Mouse (Mus musculus) thymus, postnatal 14 days (tissue): Measurements from ENCODE around the gene Slc9a1.

Experiments used
- DNase-seq: peaks from one replicate; pipeline ENCODE4 v3.0.0; 2021

Gene Slc9a1

GRCm38 (mm10) chr4:133369553-133370297, at the start of gene Slc9a1:
Gene Slc9a1, plus strand, starts transcription at chr4:133369706.
- DNase-seq = peak; percentile 95

GRCm38 (mm10) chr4:133328129-133328528, 41.4 kb upstream of the Slc9a1 start:
- peak; percentile 24 for DNase-seq

GRCm38 (mm10) chr4:133330296-133330695, 39.2 kb upstream of the Slc9a1 start:
- DNase-seq = peak; percentile 38

GRCm38 (mm10) chr4:133333306-133333705, 36.2 kb upstream of the Slc9a1 start:
- DNase-seq = no peak

GRCm38 (mm10) chr4:133337833-133338520, 31.5 kb upstream of the Slc9a1 start:
- DNase-seq = no peak

GRCm38 (mm10) chr4:133338521-133339095, 30.9 kb upstream of the Slc9a1 start:
- DNase-seq = no peak

- peak; percentile 99 for DNase-seq
These were observed 30.3 kb upstream of the Slc9a1 start for GRCm38 (mm10) chr4:133339148-133339749.

- DNase-seq = no peak
These were observed 29.3 kb upstream of the Slc9a1 start for GRCm38 (mm10) chr4:133340217-133340616.

- DNase-seq = peak; percentile 55
These were observed 25.4 kb upstream of the Slc9a1 start for GRCm38 (mm10) chr4:133344112-133344511.

GRCm38 (mm10) chr4:133345702-133346101, 23.8 kb upstream of the Slc9a1 start:
- peak; percentile 35 for DNase-seq

- no peak for DNase-seq
These were observed 22.9 kb upstream of the Slc9a1 start for GRCm38 (mm10) chr4:133346577-133346976.

- no peak for DNase-seq
These were observed 21.9 kb upstream of the Slc9a1 start for GRCm38 (mm10) chr4:133347624-133348023.

- DNase-seq = no peak
These were observed 21.3 kb upstream of the Slc9a1 start for GRCm38 (mm10) chr4:133348051-133348775.

- no peak for DNase-seq
These were observed 16.7 kb upstream of the Slc9a1 start for GRCm38 (mm10) chr4:133352797-133353196.

- DNase-seq = no peak
These were observed 15.8 kb upstream of the Slc9a1 start, which contains the start of gene Wdtc1 for GRCm38 (mm10) chr4:133353367-133354365. Gene Wdtc1, minus strand, starts transcription at chr4:133353481.

GRCm38 (mm10) chr4:133354641-133355040, 14.9 kb upstream of the Slc9a1 start:
- no peak for DNase-seq

GRCm38 (mm10) chr4:133370298-133371274, 1.1 kb downstream of the Slc9a1 start:
- DNase-seq = peak; percentile 23

GRCm38 (mm10) chr4:133371621-133372277, 2.2 kb downstream of the Slc9a1 start:
- DNase-seq = no peak

GRCm38 (mm10) chr4:133372278-133372665, 2.8 kb downstream of the Slc9a1 start:
- no peak for DNase-seq

- no peak for DNase-seq
These were observed 4.5 kb downstream of the Slc9a1 start for GRCm38 (mm10) chr4:133374011-133374410.
